Mouse (Mus musculus) kidney, adult 2 months (tissue): Measurements from ENCODE around the gene Sdhaf3.

Experiments used
- CTCF ChIP-seq: fragments of 200-500 bp; conservative IDR thresholded peaks from 2 replicates; pipeline ENCODE4 v1.5.1; 2011; ENCODE audit warnings: low read depth, mild to moderate bottlenecking, control low read depth, low read length, moderate library complexity, mixed read lengths; ENCODE audit not compliant: insufficient read depth, insufficient read length
- POLR2A ChIP-seq: fragments of 200-500 bp; IDR thresholded peaks from one replicate; pipeline ENCODE4 v1.6.1; 2011; ENCODE audit warnings: low read depth, low read length, control low read depth

DNA sequence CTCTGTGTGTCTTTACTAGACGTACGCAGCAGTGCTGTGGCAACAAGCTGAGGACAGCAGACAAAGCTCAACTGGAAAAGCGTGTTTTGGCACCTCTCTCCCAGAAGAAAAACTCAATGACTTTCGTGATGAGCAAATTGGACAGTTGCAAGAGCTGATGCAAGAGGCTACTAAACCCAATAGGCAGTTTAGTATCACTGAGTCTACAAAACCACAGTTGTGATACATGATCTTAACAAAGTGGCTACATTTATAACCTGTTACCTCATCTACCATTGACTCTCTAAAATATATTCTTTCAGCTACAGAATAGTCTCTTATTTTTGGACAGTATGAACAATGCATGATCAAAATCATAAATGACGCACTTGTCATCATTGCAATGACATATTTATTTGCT is 83.0 kb downstream of the Sdhaf3 start:
- no peak for TF ChIP-seq CTCF
- no peak for TF ChIP-seq POLR2A
